Mouse (Mus musculus) heart, adult 2 months (tissue): ENCODE measurements at regions not wholly inside any gene's neighbourhood (a gene's known extent, or its start where the extent isn't known, plus 50 kb on each side); places are given as distances from the start of the nearest gene placed in this dataset.

Experiments used
- CTCF ChIP-seq: fragments of 200-600 bp; IDR thresholded peaks from 2 replicates; pipeline ENCODE4 v1.8.1; 2022; ENCODE audit warnings: antibody characterized with exemption, mild to moderate bottlenecking, moderate library complexity
- EP300 ChIP-seq: fragments of 200-500 bp; IDR thresholded peaks from 2 replicates; pipeline ENCODE4 v1.6.1; 2011; ENCODE audit warnings: low read depth, low read length, control low read depth; ENCODE audit not compliant: insufficient read depth
- POLR2A ChIP-seq: fragments of 200-500 bp; IDR thresholded peaks from 2 replicates; pipeline ENCODE4 v1.6.1; 2011; ENCODE audit warnings: mild to moderate bottlenecking, low read depth, low read length, control low read depth; ENCODE audit not compliant: insufficient read depth

DNA sequence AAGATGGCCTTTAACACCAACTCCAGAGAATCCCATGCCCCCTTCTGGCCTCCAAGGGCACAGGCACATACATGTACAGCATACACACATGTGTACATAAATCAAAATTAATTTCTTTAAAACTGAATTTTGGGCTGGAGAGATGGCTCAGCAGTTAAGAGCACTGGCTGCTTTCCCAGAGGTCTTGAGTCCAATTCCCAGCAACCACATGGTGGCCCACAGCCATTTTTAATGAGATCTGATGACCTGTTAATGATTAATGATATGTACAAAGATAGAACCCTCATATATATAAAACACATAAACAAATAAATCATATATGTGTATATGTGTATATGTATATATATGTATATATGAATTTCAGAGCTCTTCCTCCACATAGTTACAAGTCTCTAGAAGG, 66.8 kb downstream of the Rplp1 start:
- TF ChIP-seq CTCF = no peak
- TF ChIP-seq POLR2A = no peak
- no peak for TF ChIP-seq EP300
